Mouse (Mus musculus) brain, embryonic 14.5 days (tissue): ENCODE results near the gene Pkn2.

Experiments used
- CTCF ChIP-seq: fragments of 200-500 bp; IDR thresholded peaks from 2 replicates; pipeline ENCODE4 v1.5.1; 2012; ENCODE audit warnings: inconsistent platforms, mild to moderate bottlenecking, moderate library complexity, borderline replicate concordance; ENCODE audit not compliant: insufficient read depth, insufficient read length; ENCODE audit errors: extremely low read depth
- POLR2A ChIP-seq: fragments of 200-500 bp; IDR thresholded peaks from 2 replicates; pipeline ENCODE4 v1.6.1; 2012; ENCODE audit warnings: mild to moderate bottlenecking, inconsistent platforms, borderline replicate concordance; ENCODE audit not compliant: poor library complexity, insufficient read depth, insufficient read length, severe bottlenecking; ENCODE audit errors: extremely low read depth

DNA sequence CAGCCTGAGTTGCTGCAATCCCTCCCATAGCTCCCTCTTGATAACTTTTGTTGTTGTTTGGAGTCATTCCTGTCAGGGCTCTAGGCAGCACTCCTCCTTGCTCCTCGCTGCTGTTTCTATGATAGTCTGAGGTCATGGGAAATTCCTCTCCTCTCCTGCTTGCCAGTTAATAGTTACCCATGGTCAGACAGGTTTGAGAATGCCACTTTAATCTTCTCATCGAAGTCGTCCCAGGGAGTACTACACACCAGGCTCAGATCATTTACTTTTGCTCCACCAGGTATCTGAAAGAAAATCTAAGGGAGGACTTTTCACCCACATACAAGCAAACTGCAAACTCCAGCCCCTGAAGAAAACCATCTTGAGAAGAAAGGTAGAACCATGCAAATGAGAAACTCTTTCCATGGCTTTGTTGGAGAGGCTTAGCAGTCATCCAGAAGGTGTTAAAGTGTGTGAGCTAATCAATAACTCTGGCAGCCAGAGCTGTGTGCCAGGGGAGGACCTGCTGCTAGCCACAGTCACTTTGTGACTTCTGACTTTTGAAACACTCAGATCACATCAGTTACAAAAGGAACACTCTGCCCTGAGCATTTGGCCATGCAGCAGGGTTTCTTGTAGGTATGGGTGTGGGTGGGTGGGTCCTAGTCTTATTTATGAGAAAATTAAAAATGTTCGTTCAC is 36.1 kb upstream of the Pkn2 start:
- TF ChIP-seq CTCF (no peak), POLR2A (no peak)
